Mouse (Mus musculus) heart, postnatal 0 days (tissue): Measurements from ENCODE around the gene Pon1. TPM values are rescaled to one million over a fixed set of nuclear protein-coding genes. Genes with fewer than 3 reads are reported as not detected.
"Not testable (repeated sequence)": the region's sequence is repeated elsewhere in the genome, so short reads cannot be mapped to it uniquely, and the experiment has no call there.

Experiments
- ATAC-seq: fragments of 200-750 bp; cut with Nextera tagmentation; 2 replicates; pipeline ENCODE4 v1.8.0; 2017; ENCODE audit warnings: low read depth, moderate number of reproducible peaks, moderate library complexity; ENCODE audit not compliant: insufficient read depth
- DNase-seq: peaks from one replicate; pipeline ENCODE4 v3.0.0-alpha.2; 2016; ENCODE audit warnings: low spot score
- H3K27ac ChIP-seq: fragments of 300-500 bp; sonication (generic); 2 replicates; pipeline ENCODE4 v1.5.1; 2014; ENCODE audit warnings: low read depth, mild to moderate bottlenecking
- H3K27me3 ChIP-seq: fragments of 300-500 bp; sonication (generic); 2 replicates; pipeline ENCODE4 v1.6.1; 2014; ENCODE audit warnings: low read length, mixed read lengths; ENCODE audit not compliant: control insufficient read depth, insufficient read depth
- H3K36me3 ChIP-seq: fragments of 300-500 bp; sonication (generic); replicated peaks from 2 replicates; pipeline ENCODE4 v1.6.1; 2014; ENCODE audit warnings: low read length, mixed read lengths; ENCODE audit not compliant: control insufficient read depth, insufficient read depth
- H3K4me1 ChIP-seq: fragments of 300-500 bp; sonication (generic); 2 replicates; pipeline ENCODE4 v1.6.1; 2014; ENCODE audit warnings: antibody characterized with exemption; ENCODE audit not compliant: control insufficient read depth, insufficient read depth
- H3K4me2 ChIP-seq: fragments of 300-500 bp; sonication (generic); 2 replicates; pipeline ENCODE4 v1.6.1; 2014; ENCODE audit warnings: low read depth, mild to moderate bottlenecking, low read length, moderate library complexity
- H3K4me3 ChIP-seq: fragments of 300-500 bp; sonication (generic); 2 replicates; pipeline ENCODE4 v1.5.1; 2014; ENCODE audit warnings: low read depth, low read length
- H3K9ac ChIP-seq: fragments of 300-500 bp; sonication (generic); replicated peaks from 2 replicates; pipeline ENCODE4 v1.6.1; 2014; ENCODE audit warnings: low read depth, low read length, mixed read lengths
- H3K9me3 ChIP-seq: fragments of 300-500 bp; sonication (generic); replicated peaks from 2 replicates; pipeline ENCODE4 v1.6.1; 2016; ENCODE audit warnings: low read length; ENCODE audit not compliant: control insufficient read depth
- CTCF ChIP-seq: IDR thresholded peaks from 2 replicates; pipeline ENCODE4 v1.5.1; 2016; ENCODE audit warnings: antibody characterized with exemption, control low read depth, low read depth
- EP300 ChIP-seq: IDR thresholded peaks from 2 replicates; pipeline ENCODE4 v1.6.1; 2016; ENCODE audit warnings: antibody characterized with exemption, low read depth
- WGBS: fragments of 180-500 bp; shearing (Covaris S2); extraction: QIAGEN DNeasy Blood & Tissue Kit; methylation state at CpG from one replicate; pipeline ENCODE4 v1.1.7; 2014; 5-methylcytosine and 5-hydroxymethylcytosine counted together
- polyA plus RNA-seq: library from polyadenylated mRNA; unstranded; fragments of >200 nt; fragmentation: Nextera tagmentation; extraction: Ambion mirVana; gene quantifications from 2 replicates; pipeline ENCODE4 v1.2.1, GENCODE M21; 2015
- total RNA-seq: library from RNA; depleted of rRNA; stranded (reverse); fragments of >200 nt; gene quantifications from 2 replicates; pipeline ENCODE4 v1.2.3, GENCODE M21; 2014; ENCODE audit warnings: low replicate concordance

The Pon1 gene
- total and polyA plus RNA-seq, 2 experiments from 2014 or later: not detected

DNA sequence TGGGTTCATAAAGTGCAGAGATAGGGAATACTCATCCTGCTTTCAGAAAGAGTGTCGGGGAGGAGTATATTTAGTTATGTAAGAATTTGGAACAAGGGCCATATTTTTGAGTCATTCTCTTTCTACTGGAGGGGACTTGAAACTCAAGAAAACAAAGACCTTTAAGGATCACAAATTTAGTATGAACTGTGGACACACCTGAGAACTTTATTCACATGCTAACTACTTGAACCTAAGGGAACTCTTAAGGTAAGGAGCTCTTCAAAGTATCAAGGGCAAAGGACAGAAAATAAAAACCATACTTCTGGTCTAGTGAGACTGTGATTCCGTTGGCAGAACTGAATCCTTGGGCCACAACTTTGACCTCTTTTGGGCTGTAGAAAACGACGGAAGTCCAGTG, 38.3 kb upstream of the Pon1 start:
- no peaks in the 10 kb centered on the region for H3K27me3 ChIP-seq
- WGBS: 93% methylated on average over 4 of the region's 4 CpGs
- H3K4me3 ChIP-seq: no peak overlapping the region
- H3K36me3 ChIP-seq: peaks cover 35% of the 10 kb centered on the region
- no peak for ATAC-seq
- H3K4me1 ChIP-seq: no peaks in the 10 kb centered on the region
- H3K27ac ChIP-seq: no peak overlapping the region
- H3K9me3 ChIP-seq: no peaks in the 10 kb centered on the region
- no peak overlapping the region for H3K9ac ChIP-seq
- no peak for TF ChIP-seq EP300
- TF ChIP-seq CTCF: no peak
- no peak overlapping the region for H3K4me2 ChIP-seq
- no peak for DNase-seq

DNA sequence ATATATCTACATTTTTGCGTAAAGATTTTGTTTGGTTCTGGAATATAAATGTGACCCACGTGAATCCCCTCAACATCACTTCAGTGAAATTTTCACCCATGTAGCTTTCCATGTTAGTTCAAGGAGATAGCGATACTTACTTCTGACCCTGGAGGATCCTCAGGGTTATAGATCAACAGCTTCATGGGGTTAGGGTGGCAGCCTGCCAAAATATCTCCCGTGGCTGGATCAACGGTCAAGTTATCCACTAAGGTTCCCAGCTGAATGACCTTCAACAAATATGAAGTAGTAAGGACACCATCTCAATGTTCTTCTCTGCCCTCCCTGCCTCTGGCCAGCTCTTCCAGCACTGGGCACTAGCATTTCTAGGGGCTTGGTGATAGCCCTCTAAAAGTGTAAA, 36.5 kb upstream of the Pon1 start:
- Histone ChIP-seq H3K9me3 (no peaks in the 10 kb centered on the region), H3K27me3 (no peaks in the 10 kb centered on the region), H3K4me3 (no peak overlapping the region), H3K4me2 (no peak overlapping the region), H3K27ac (no peak overlapping the region), H3K4me1 (no peaks in the 10 kb centered on the region), H3K36me3 (peaks cover 24% of the 10 kb centered on the region), H3K9ac (no peak overlapping the region)
- no peak for TF ChIP-seq CTCF
- no peak for TF ChIP-seq EP300
- ATAC-seq: no peak
- 70% methylated on average over 5 of the region's 5 CpGs for WGBS
- no peak for DNase-seq

DNA sequence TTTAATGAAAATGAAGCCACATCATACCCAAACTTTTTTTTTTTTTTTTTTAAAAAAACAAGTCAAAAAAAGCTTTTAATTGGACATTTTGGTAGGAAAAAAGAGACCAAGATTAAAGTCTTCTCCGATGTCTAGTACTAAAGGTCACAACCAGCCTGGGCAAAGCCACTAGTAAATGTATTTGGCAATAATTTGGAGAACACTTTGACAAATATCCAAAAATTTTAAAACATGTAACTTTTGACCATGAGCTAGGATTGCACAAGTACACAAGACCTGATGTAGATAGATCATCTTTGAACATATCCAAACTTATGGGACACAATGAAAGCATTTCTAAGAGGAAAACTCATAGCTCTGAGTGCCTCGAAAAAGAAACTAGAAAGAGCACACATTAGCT, 29.8 kb upstream of the Pon1 start:
- H3K36me3 ChIP-seq: peaks cover 19% of the 10 kb centered on the region
- H3K4me1 ChIP-seq, ATAC-seq, H3K4me3 ChIP-seq, H3K9ac ChIP-seq, H3K4me2 ChIP-seq, H3K9me3 ChIP-seq, DNase-seq, H3K27ac ChIP-seq, H3K27me3 ChIP-seq: not testable (repeated sequence)
- 95% methylated on average over 2 of the region's 2 CpGs for WGBS

DNA sequence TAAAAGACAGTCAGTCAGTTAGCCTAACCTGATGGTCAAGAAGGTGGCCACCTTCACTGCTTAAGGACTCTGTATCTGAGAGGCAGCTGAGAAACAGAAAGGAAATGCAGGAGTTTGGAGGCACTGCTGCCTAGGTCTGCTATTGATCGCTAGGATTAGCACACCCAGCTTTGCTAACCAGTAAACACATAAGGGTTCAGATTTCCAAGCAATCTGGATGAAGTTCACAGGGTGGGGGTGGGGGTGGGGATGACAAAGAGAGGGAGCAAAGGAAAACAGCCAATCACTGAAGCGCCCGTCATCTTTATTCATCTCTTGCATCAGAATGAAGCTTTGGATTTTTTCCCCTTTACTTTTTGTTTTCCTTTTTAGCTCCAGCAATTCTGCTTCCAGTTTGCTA, 28.3 kb upstream of the Pon1 start:
- WGBS: 82% methylated on average over 3 of the region's 3 CpGs
- no peak overlapping the region for H3K4me2 ChIP-seq
- TF ChIP-seq EP300: no peak
- no peak for TF ChIP-seq CTCF
- no peaks in the 10 kb centered on the region for H3K27me3 ChIP-seq
- no peaks in the 10 kb centered on the region for H3K9me3 ChIP-seq
- no peak overlapping the region for H3K9ac ChIP-seq
- no peak overlapping the region for H3K4me3 ChIP-seq
- DNase-seq (no peak), ATAC-seq (no peak)
- H3K27ac ChIP-seq: no peak overlapping the region
- H3K4me1 ChIP-seq: no peaks in the 10 kb centered on the region
- peaks cover 15% of the 10 kb centered on the region for H3K36me3 ChIP-seq

DNA sequence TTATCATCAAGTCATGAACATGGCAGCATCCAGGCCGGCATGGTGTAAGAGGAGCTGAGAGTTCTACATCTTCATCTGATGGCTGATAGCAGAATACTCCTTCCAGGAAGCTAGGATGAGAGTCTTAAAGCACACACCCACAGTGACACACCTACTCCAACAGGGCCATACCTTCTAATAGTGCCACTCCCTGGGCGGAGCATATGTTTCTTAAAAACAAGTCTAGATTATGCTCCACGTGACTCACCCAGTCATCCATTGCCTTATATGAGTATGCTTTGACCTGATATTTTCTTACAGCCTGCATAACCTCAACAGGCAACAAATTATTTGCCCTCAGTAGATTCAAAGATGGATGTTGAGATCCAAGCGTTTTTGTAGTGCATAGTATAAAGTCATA, 24.4 kb upstream of the Pon1 start:
- 92% methylated on average over 4 of the region's 4 CpGs for WGBS
- Histone ChIP-seq H3K4me3 (no peak overlapping the region), H3K9ac (no peak overlapping the region), H3K36me3 (peaks cover 15% of the 10 kb centered on the region), H3K27ac (no peak overlapping the region), H3K9me3 (no peaks in the 10 kb centered on the region), H3K27me3 (no peaks in the 10 kb centered on the region), H3K4me1 (no peaks in the 10 kb centered on the region), H3K4me2 (no peak overlapping the region)
- ATAC-seq: no peak
- DNase-seq: no peak
- no peak for TF ChIP-seq EP300
- TF ChIP-seq CTCF: no peak

DNA sequence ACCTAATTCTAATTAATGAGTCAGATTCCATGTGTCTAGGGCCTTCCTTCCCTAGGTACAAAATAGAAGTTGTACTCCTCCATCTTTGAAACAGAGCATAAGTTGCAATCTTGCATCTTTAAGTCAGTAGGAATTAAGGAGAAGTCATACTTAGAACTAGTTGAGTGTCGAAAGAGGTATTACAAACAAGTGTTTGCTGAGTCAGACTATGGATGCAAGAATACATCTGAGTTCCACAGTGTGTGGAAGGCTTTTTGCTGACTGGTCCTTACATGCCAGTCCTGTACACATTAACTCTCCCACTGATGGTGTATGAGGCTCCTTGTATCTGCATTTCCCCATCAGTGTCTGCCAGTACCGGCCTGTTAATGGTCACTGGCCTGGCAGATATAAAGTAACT, 14.1 kb upstream of the Pon1 start:
- no peak for TF ChIP-seq EP300
- TF ChIP-seq CTCF: no peak
- WGBS: 84% methylated on average over 2 of the region's 2 CpGs

More for the DNA sequence above, 14.1 kb upstream of the Pon1 start:
- no peaks in the 10 kb centered on the region; the same call in 1 of the 2 replicates for H3K9me3 ChIP-seq
- DNase-seq (no peak), ATAC-seq (no peak)
- H3K4me2 ChIP-seq: no peak overlapping the region
- H3K27ac ChIP-seq: no peak overlapping the region
- no peak overlapping the region for H3K4me3 ChIP-seq
- H3K36me3 ChIP-seq: no peaks in the 10 kb centered on the region
- H3K27me3 ChIP-seq: no peaks in the 10 kb centered on the region
- no peak overlapping the region for H3K9ac ChIP-seq
- H3K4me1 ChIP-seq: no peaks in the 10 kb centered on the region
